ENCODE assay signal across 21 mouse cellular contexts in genomic region chr9:45321465-45321864, GRCm38 (mm10). TPM values are rescaled to one million over a fixed set of nuclear protein-coding genes. Genes with fewer than 3 reads are reported as not detected.
DNase-seq lines count a peak whose midpoint lies in the region; ATAC-seq and TF ChIP-seq lines count a peak whose summit lies in the region.
"Had no signal": no experiment of that assay in that cellular context is flagged by ENCODE, and none has a peak within 500 bp of the region (broad histone marks: within the 10 kb centered on the region; RNA-seq: fewer than 3 reads in every experiment).

No protein-coding gene starts in this region.

- DNase-seq in cerebellum, postnatal 10 days, result peak; percentile 60 to 69
- no peak for DNase-seq in cerebellum, postnatal 25 days
- peak; percentile 80 for DNase-seq in hindbrain, postnatal 0 days (ENCODE audit: low spot score)
- peak; percentile 35 for DNase-seq in retina, postnatal 1 day
- no peak for DNase-seq in retina, embryonic 14.5 days (ENCODE audit: low spot score)
- no peak for DNase-seq in heart, postnatal 10 days
- DNase-seq: adrenal gland, postnatal 10 days; B cell, adult 2 months; cerebellum, adult 18-20 months; cerebellum, postnatal 36 days; gastrocnemius, adult 2 months; gastrocnemius, postnatal 36 days had no signal

- ATAC-seq in hindbrain, postnatal 0 days, result peak; percentile 88
- ATAC-seq in hindbrain, embryonic 12.5 days (ENCODE audit: low FRiP score), result no peak
- ATAC-seq: CD4-positive, CD25-positive, alpha-beta regulatory T cell, adult 4 months; forebrain, embryonic 13.5 days; inflammation-experienced regulatory T-cells, adult 6 months; intestine, postnatal 0 days had no signal

- 50% methylated on average over 6 of the region's 6 CpGs for WGBS in hindbrain, postnatal 0 days
- WGBS in hindbrain, embryonic 12.5 days, result 90% methylated on average over 6 of the region's 6 CpGs

- H3K36me3 ChIP-seq in hindbrain, postnatal 0 days (ENCODE audit: insufficient read depth, low read length), result no peaks in the 10 kb centered on the region
- no peaks in the 10 kb centered on the region for H3K36me3 ChIP-seq in hindbrain, embryonic 12.5 days
- H3K36me3 ChIP-seq: embryonic facial prominence, embryonic 13.5 days; G1E; heart, embryonic 13.5 days had no signal

- TF ChIP-seq CTCF in hindbrain, postnatal 0 days (IDR thresholded peaks at IDR 0.05; ENCODE audit: low read depth), result no peak

- H3K27me3 ChIP-seq in hindbrain, postnatal 0 days (ENCODE audit: insufficient read depth, low read length), result no peaks in the 10 kb centered on the region
- H3K27me3 ChIP-seq in hindbrain, embryonic 12.5 days, result peaks cover 6% of the 10 kb centered on the region; the same call in 1 of the 2 replicates
- H3K27me3 ChIP-seq: forebrain, embryonic 13.5 days had no signal

- no peak overlapping the region for H3K4me2 ChIP-seq in hindbrain, postnatal 0 days (ENCODE audit: low read depth, low read length)
- no peak overlapping the region for H3K4me2 ChIP-seq in hindbrain, embryonic 12.5 days (replicated peaks)
- H3K4me2 ChIP-seq: embryonic facial prominence, embryonic 13.5 days; forebrain, embryonic 13.5 days; heart, embryonic 13.5 days; hindbrain, embryonic 14.5 days had no signal

- no peak overlapping the region for H3K27ac ChIP-seq in hindbrain, postnatal 0 days
- no peak overlapping the region for H3K27ac ChIP-seq in hindbrain, embryonic 12.5 days
- H3K27ac ChIP-seq: embryonic facial prominence, embryonic 13.5 days; forebrain, embryonic 13.5 days; gastrocnemius, adult 2 months; heart, embryonic 13.5 days; hindbrain, embryonic 14.5 days had no signal

- no peaks in the 10 kb centered on the region for H3K9me3 ChIP-seq in hindbrain, postnatal 0 days (ENCODE audit: low read length)
- H3K9me3 ChIP-seq in hindbrain, embryonic 12.5 days (replicated peaks), result no peaks in the 10 kb centered on the region
- H3K9me3 ChIP-seq: embryonic facial prominence, embryonic 13.5 days; forebrain, embryonic 13.5 days; G1E; heart, embryonic 13.5 days had no signal

- no peak overlapping the region for H3K9ac ChIP-seq in hindbrain, postnatal 0 days (replicated peaks; ENCODE audit: low read length)
- no peak overlapping the region for H3K9ac ChIP-seq in hindbrain, embryonic 12.5 days
- H3K9ac ChIP-seq: embryonic facial prominence, embryonic 13.5 days; forebrain, embryonic 13.5 days; heart, embryonic 13.5 days; hindbrain, embryonic 14.5 days had no signal

- no peak overlapping the region for H3K4me3 ChIP-seq in hindbrain, postnatal 0 days (ENCODE audit: low read length)
- no peak overlapping the region for H3K4me3 ChIP-seq in hindbrain, embryonic 12.5 days
- H3K4me3 ChIP-seq: embryonic facial prominence, embryonic 13.5 days; forebrain, embryonic 13.5 days; gastrocnemius, adult 2 months; heart, embryonic 13.5 days had no signal

- intact Hi-C loops in heart, postnatal 10 days (cut with DNase I), result no loop called here

- no peaks in the 10 kb centered on the region for H3K4me1 ChIP-seq in hindbrain, postnatal 0 days (ENCODE audit: insufficient read depth, low read length)
- H3K4me1 ChIP-seq in hindbrain, embryonic 12.5 days, result no peaks in the 10 kb centered on the region
- H3K4me1 ChIP-seq: embryonic facial prominence, embryonic 13.5 days; forebrain, embryonic 13.5 days had no signal

RNA-seq across cellular contexts. Expression of gene Tmprss13, which starts 2.6 kb away (rescaled TPM):
- 0.04 TPM in 1 of 2 replicates, not detected in the other for total RNA-seq in hindbrain, postnatal 0 days (2014; rRNA removed)
- not detected in 2 replicates for polyA plus RNA-seq in hindbrain, postnatal 0 days (2015; fragmentation: Nextera tagmentation; extraction: Ambion mirVana)
- 0.06 TPM in 1 of 2 replicates, not detected in the other for polyA plus RNA-seq in hindbrain, embryonic 12.5 days (2016; fragmentation: Nextera tagmentation; extraction: Ambion mirVana)
- 1 to 10 TPM in 1 of 2 experiments, under 1 TPM in 1; 0.50 to 1.3 TPM for total RNA-seq in heart, postnatal 10 days (2021)
- polyA plus RNA-seq: forebrain, embryonic 13.5 days; G1E; heart, embryonic 13.5 days; hindbrain, embryonic 14.5 days had no signal

RNA-seq across cellular contexts. Expression of gene Fxyd6, which starts 48.5 kb away (rescaled TPM):
- total RNA-seq in hindbrain, postnatal 0 days (2014; rRNA removed), result 461 and 490 TPM in 2 replicates
- 752 and 767 TPM in 2 replicates for polyA plus RNA-seq in hindbrain, postnatal 0 days (2015; fragmentation: Nextera tagmentation; extraction: Ambion mirVana)
- 190 and 196 TPM in 2 replicates for polyA plus RNA-seq in hindbrain, embryonic 12.5 days (2016; fragmentation: Nextera tagmentation; extraction: Ambion mirVana)
- 10 to 100 TPM; 25.5 to 31.0 TPM for total RNA-seq in heart, postnatal 10 days (2021)
- polyA plus RNA-seq: CD4-positive, CD25-positive, alpha-beta regulatory T cell, adult 4 months; G1E had no signal

RNA-seq across cellular contexts. Expression of gene Il10ra, which starts 52.5 kb away (rescaled TPM):
- 1.4 and 1.5 TPM in 2 replicates for total RNA-seq in hindbrain, postnatal 0 days (2014; rRNA removed)
- 0.70 and 0.83 TPM in 2 replicates for polyA plus RNA-seq in hindbrain, postnatal 0 days (2015; fragmentation: Nextera tagmentation; extraction: Ambion mirVana)
- polyA plus RNA-seq in hindbrain, embryonic 12.5 days (2016; fragmentation: Nextera tagmentation; extraction: Ambion mirVana), result 0.31 and 0.54 TPM in 2 replicates
- total RNA-seq in heart, postnatal 10 days (2021), result 1 to 10 TPM; 1.3 TPM

Comparison
In these comparisons a context has a peak if more than half of its experiments do, and no peak if none do; other contexts are left out.
1. DNase-seq: peak in cerebellum, postnatal 10 days (2 of 2), hindbrain, postnatal 0 days (single experiment) and retina, postnatal 1 day (single experiment); none in cerebellum, postnatal 25 days (0 of 2), retina, embryonic 14.5 days (single experiment) and heart, postnatal 10 days (0 of 2).
2. RNA of gene Fxyd6, which starts 48.5 kb away (total RNA-seq): 461 to 490 TPM in hindbrain, postnatal 0 days; 25.5 to 31.0 TPM in heart, postnatal 10 days; every median in the first group is over 10 times any median in the second.